Mouse (Mus musculus) CH12F3 (cell line): Measurements from ENCODE around the gene Cops3.
"Not testable (repeated sequence)": the region's sequence is repeated elsewhere in the genome, so short reads cannot be mapped to it uniquely, and the experiment has no call there.

Experiments
- in situ Hi-C: fragments of 300-500 bp; cut with MboI; formaldehyde crosslinking; loops from 2 replicates; pipeline ENCODE4 v1.14.3; 2020; ENCODE audit warnings: low sequenced_read_pairs

The Cops3 gene

GRCm38 (mm10) chr11:59839459-59840126, at the start of gene Cops3:
Gene Cops3 (minus strand): TSS chr11:59839838.
- in situ Hi-C loops, result no loop called here

- in situ Hi-C loops, result no loop called here
These were observed 48.5 kb upstream of the Cops3 start for GRCm38 (mm10) chr11:59888151-59888550.

- in situ Hi-C loops, result no loop called here
These were observed 47.3 kb upstream of the Cops3 start for GRCm38 (mm10) chr11:59886952-59887351.

GRCm38 (mm10) chr11:59885217-59885986, 45.8 kb upstream of the Cops3 start:
- in situ Hi-C loops, result no loop called here

GRCm38 (mm10) chr11:59880031-59880430, 40.4 kb upstream of the Cops3 start:
- in situ Hi-C loops, result no loop called here

- in situ Hi-C loops, result loop anchor here (10.0 kb wide), 1 partner anchor 203 kb away; no protein-coding TSS in a partner anchor
These were observed 32.5 kb upstream of the Cops3 start for GRCm38 (mm10) chr11:59872124-59872523.

- in situ Hi-C loops, result no loop called here
These were observed 24.7 kb upstream of the Cops3 start for GRCm38 (mm10) chr11:59864316-59864715.

GRCm38 (mm10) chr11:59860467-59860866, 20.8 kb upstream of the Cops3 start:
- in situ Hi-C loops, result no loop called here

GRCm38 (mm10) chr11:59852865-59853264, 13.2 kb upstream of the Cops3 start:
- in situ Hi-C loops, result no loop called here

GRCm38 (mm10) chr11:59847891-59848884, 8.6 kb upstream of the Cops3 start:
- in situ Hi-C loops, result no loop called here

GRCm38 (mm10) chr11:59847131-59847530, 7.5 kb upstream of the Cops3 start:
- in situ Hi-C loops, result no loop called here

- in situ Hi-C loops, result no loop called here
These were observed 6.7 kb upstream of the Cops3 start for GRCm38 (mm10) chr11:59846311-59846710.

GRCm38 (mm10) chr11:59839008-59839458, 605 bp downstream of the Cops3 start, which contains the start of gene Nt5m:
Gene Nt5m (plus strand): TSS chr11:59839447.
- in situ Hi-C loops, result no loop called here

GRCm38 (mm10) chr11:59838426-59838825, 1.2 kb downstream of the Cops3 start:
- in situ Hi-C loops, result no loop called here

GRCm38 (mm10) chr11:59837789-59838188, 1.8 kb downstream of the Cops3 start:
- in situ Hi-C loops, result not testable (repeated sequence)

- in situ Hi-C loops, result no loop called here
These were observed 18.0 kb downstream of the Cops3 start for GRCm38 (mm10) chr11:59821625-59822024.

- in situ Hi-C loops, result no loop called here
These were observed 21.7 kb downstream of the Cops3 start for GRCm38 (mm10) chr11:59817916-59818315.

GRCm38 (mm10) chr11:59815482-59816065, 24.1 kb downstream of the Cops3 start:
- in situ Hi-C loops, result no loop called here

- in situ Hi-C loops, result no loop called here
These were observed 24.7 kb downstream of the Cops3 start for GRCm38 (mm10) chr11:59814936-59815335.

- in situ Hi-C loops, result no loop called here
These were observed 25.3 kb downstream of the Cops3 start for GRCm38 (mm10) chr11:59814311-59814710.
